Mouse (Mus musculus): Measurements from ENCODE around the gene Cox5b. TPM values are rescaled to one million over a fixed set of nuclear protein-coding genes. Genes with fewer than 3 reads are reported as not detected.
"Not testable (repeated sequence)": the region's sequence is repeated elsewhere in the genome, so short reads cannot be mapped to it uniquely, and the experiment has no call there.

Cox5b gene
- polyA plus RNA-seq, 1 experiment from 2014 or later, result 460 TPM

- Histone ChIP-seq H3K4me1 (ENCODE audit: control insufficient read depth, insufficient read depth, low read length) (no peaks in the 10 kb centered on the region), H3K4me3 (ENCODE audit: low read depth, low read length) (no peak overlapping the region), H3K9ac (replicated peaks; ENCODE audit: low read length) (no peak overlapping the region), H3K9me3 (replicated peaks; ENCODE audit: control insufficient read depth, low read length) (no peaks in the 10 kb centered on the region), H3K4me2 (ENCODE audit: low read depth, low read length) (no peak overlapping the region), H3K36me3 (replicated peaks; ENCODE audit: control insufficient read depth, insufficient read depth, low read depth, low read length) (no peaks in the 10 kb centered on the region), H3K27ac (replicated peaks; ENCODE audit: low read depth, low read length) (no peak overlapping the region), H3K27me3 (ENCODE audit: control insufficient read depth, insufficient read depth, low read length) (no peaks in the 10 kb centered on the region)
- 82% methylated on average over 4 of the region's 4 CpGs for WGBS
- ATAC-seq (replicated peaks; ENCODE audit: insufficient number of reproducible peaks, low FRiP score, low TSS enrichment, low read depth), result no peak
- no peak for DNase-seq (ENCODE audit: low spot score)
Observed at GRCm38 (mm10) chr1:36657658-36658415, 33.4 kb upstream of the Cox5b start.

GRCm38 (mm10) chr1:36658621-36659399, 32.4 kb upstream of the Cox5b start:
- no peak for ATAC-seq (replicated peaks; ENCODE audit: insufficient number of reproducible peaks, low FRiP score, low TSS enrichment, low read depth)
- 87% methylated on average over 7 of the region's 7 CpGs for WGBS

GRCm38 (mm10) chr1:36664457-36664856, 26.8 kb upstream of the Cox5b start:
- no peaks in the 10 kb centered on the region for H3K4me1 ChIP-seq (ENCODE audit: control insufficient read depth, insufficient read depth, low read length)
- H3K9ac ChIP-seq (replicated peaks; ENCODE audit: low read length), result no peak overlapping the region
- H3K9me3 ChIP-seq (replicated peaks; ENCODE audit: control insufficient read depth, low read length), result no peaks in the 10 kb centered on the region
- no peaks in the 10 kb centered on the region for H3K36me3 ChIP-seq (replicated peaks; ENCODE audit: control insufficient read depth, insufficient read depth, low read depth, low read length)
- H3K4me2 ChIP-seq (ENCODE audit: low read depth, low read length), result no peak overlapping the region
- 73% methylated on average over 4 of the region's 4 CpGs for WGBS
- ATAC-seq (replicated peaks; ENCODE audit: insufficient number of reproducible peaks, low FRiP score, low TSS enrichment, low read depth) (no peak), DNase-seq (ENCODE audit: low spot score) (no peak)
- no peak overlapping the region for H3K27ac ChIP-seq (replicated peaks; ENCODE audit: low read depth, low read length)
- H3K27me3 ChIP-seq (ENCODE audit: control insufficient read depth, insufficient read depth, low read length), result no peaks in the 10 kb centered on the region
- H3K4me3 ChIP-seq (ENCODE audit: low read depth, low read length), result no peak overlapping the region

More at GRCm38 (mm10) chr1:36658621-36659399, 32.4 kb upstream of the Cox5b start:
- Histone ChIP-seq H3K9me3 (replicated peaks; ENCODE audit: control insufficient read depth, low read length) (no peaks in the 10 kb centered on the region), H3K4me2 (ENCODE audit: low read depth, low read length) (no peak overlapping the region), H3K27ac (replicated peaks; ENCODE audit: low read depth, low read length) (no peak overlapping the region), H3K4me3 (ENCODE audit: low read depth, low read length) (no peak overlapping the region), H3K27me3 (ENCODE audit: control insufficient read depth, insufficient read depth, low read length) (no peaks in the 10 kb centered on the region), H3K36me3 (replicated peaks; ENCODE audit: control insufficient read depth, insufficient read depth, low read depth, low read length) (no peaks in the 10 kb centered on the region), H3K4me1 (ENCODE audit: control insufficient read depth, insufficient read depth, low read length) (no peaks in the 10 kb centered on the region), H3K9ac (replicated peaks; ENCODE audit: low read length) (no peak overlapping the region)
- no peak for DNase-seq (ENCODE audit: low spot score)

GRCm38 (mm10) chr1:36665165-36665723, 26.0 kb upstream of the Cox5b start:
- no peaks in the 10 kb centered on the region for H3K36me3 ChIP-seq (replicated peaks; ENCODE audit: control insufficient read depth, insufficient read depth, low read depth, low read length)
- H3K9me3 ChIP-seq (replicated peaks; ENCODE audit: control insufficient read depth, low read length), result no peaks in the 10 kb centered on the region
- no peaks in the 10 kb centered on the region for H3K4me1 ChIP-seq (ENCODE audit: control insufficient read depth, insufficient read depth, low read length)
- no peak for ATAC-seq (replicated peaks; ENCODE audit: insufficient number of reproducible peaks, low FRiP score, low TSS enrichment, low read depth)
- no peak overlapping the region for H3K27ac ChIP-seq (replicated peaks; ENCODE audit: low read depth, low read length)
- no peak overlapping the region for H3K4me3 ChIP-seq (ENCODE audit: low read depth, low read length)
- H3K4me2 ChIP-seq (ENCODE audit: low read depth, low read length), result no peak overlapping the region
- no peaks in the 10 kb centered on the region for H3K27me3 ChIP-seq (ENCODE audit: control insufficient read depth, insufficient read depth, low read length)
- DNase-seq (ENCODE audit: low spot score), result no peak
- H3K9ac ChIP-seq (replicated peaks; ENCODE audit: low read length), result no peak overlapping the region
- WGBS, result 73% methylated on average over 11 of the region's 11 CpGs

- Histone ChIP-seq H3K27me3 (ENCODE audit: control insufficient read depth, insufficient read depth, low read length) (no peaks in the 10 kb centered on the region), H3K4me3 (ENCODE audit: low read depth, low read length) (no peak overlapping the region), H3K9ac (replicated peaks; ENCODE audit: low read length) (no peak overlapping the region), H3K4me1 (ENCODE audit: control insufficient read depth, insufficient read depth, low read length) (no peaks in the 10 kb centered on the region), H3K4me2 (ENCODE audit: low read depth, low read length) (no peak overlapping the region), H3K27ac (replicated peaks; ENCODE audit: low read depth, low read length) (no peak overlapping the region), H3K36me3 (replicated peaks; ENCODE audit: control insufficient read depth, insufficient read depth, low read depth, low read length) (no peaks in the 10 kb centered on the region), H3K9me3 (replicated peaks; ENCODE audit: control insufficient read depth, low read length) (no peaks in the 10 kb centered on the region)
- DNase-seq (ENCODE audit: low spot score) (no peak), ATAC-seq (replicated peaks; ENCODE audit: insufficient number of reproducible peaks, low FRiP score, low TSS enrichment, low read depth) (no peak)
- WGBS, result 70% methylated on average over 4 of the region's 4 CpGs
Observed at GRCm38 (mm10) chr1:36665934-36666333, 25.3 kb upstream of the Cox5b start.

- H3K9ac ChIP-seq (replicated peaks; ENCODE audit: low read length); H3K36me3 ChIP-seq (replicated peaks; ENCODE audit: control insufficient read depth, insufficient read depth, low read depth, low read length); H3K4me1 ChIP-seq (ENCODE audit: control insufficient read depth, insufficient read depth, low read length); H3K9me3 ChIP-seq (replicated peaks; ENCODE audit: control insufficient read depth, low read length); ATAC-seq (replicated peaks; ENCODE audit: insufficient number of reproducible peaks, low FRiP score, low TSS enrichment, low read depth); H3K27me3 ChIP-seq (ENCODE audit: control insufficient read depth, insufficient read depth, low read length); H3K27ac ChIP-seq (replicated peaks; ENCODE audit: low read depth, low read length); H3K4me3 ChIP-seq (ENCODE audit: low read depth, low read length); H3K4me2 ChIP-seq (ENCODE audit: low read depth, low read length); DNase-seq (ENCODE audit: low spot score): not testable (repeated sequence)
- WGBS, result 63% methylated on average over 2 of the region's 4 CpGs
Observed at GRCm38 (mm10) chr1:36668007-36668406, 23.2 kb upstream of the Cox5b start.

- 71% methylated on average over 4 of the region's 4 CpGs for WGBS
- DNase-seq (ENCODE audit: low spot score) (no peak), ATAC-seq (replicated peaks; ENCODE audit: insufficient number of reproducible peaks, low FRiP score, low TSS enrichment, low read depth) (no peak)
- H3K4me2 ChIP-seq (ENCODE audit: low read depth, low read length), result no peak overlapping the region
- no peaks in the 10 kb centered on the region for H3K4me1 ChIP-seq (ENCODE audit: control insufficient read depth, insufficient read depth, low read length)
- no peak overlapping the region for H3K9ac ChIP-seq (replicated peaks; ENCODE audit: low read length)
- no peak overlapping the region for H3K4me3 ChIP-seq (ENCODE audit: low read depth, low read length)
- H3K27ac ChIP-seq (replicated peaks; ENCODE audit: low read depth, low read length), result no peak overlapping the region
- no peaks in the 10 kb centered on the region for H3K27me3 ChIP-seq (ENCODE audit: control insufficient read depth, insufficient read depth, low read length)
- H3K9me3 ChIP-seq (replicated peaks; ENCODE audit: control insufficient read depth, low read length), result no peaks in the 10 kb centered on the region
- H3K36me3 ChIP-seq (replicated peaks; ENCODE audit: control insufficient read depth, insufficient read depth, low read depth, low read length), result no peaks in the 10 kb centered on the region
Observed at GRCm38 (mm10) chr1:36670256-36670655, 21.0 kb upstream of the Cox5b start.

- Histone ChIP-seq H3K4me1 (ENCODE audit: control insufficient read depth, insufficient read depth, low read length) (no peaks in the 10 kb centered on the region), H3K27ac (replicated peaks; ENCODE audit: low read depth, low read length) (no peak overlapping the region), H3K9ac (replicated peaks; ENCODE audit: low read length) (no peak overlapping the region), H3K4me3 (ENCODE audit: low read depth, low read length) (no peak overlapping the region), H3K36me3 (replicated peaks; ENCODE audit: control insufficient read depth, insufficient read depth, low read depth, low read length) (no peaks in the 10 kb centered on the region), H3K9me3 (replicated peaks; ENCODE audit: control insufficient read depth, low read length) (no peaks in the 10 kb centered on the region), H3K4me2 (ENCODE audit: low read depth, low read length) (no peak overlapping the region), H3K27me3 (ENCODE audit: control insufficient read depth, insufficient read depth, low read length) (no peaks in the 10 kb centered on the region)
- no peak for DNase-seq (ENCODE audit: low spot score)
- no peak for ATAC-seq (replicated peaks; ENCODE audit: insufficient number of reproducible peaks, low FRiP score, low TSS enrichment, low read depth)
- 91% methylated on average over 10 of the region's 10 CpGs for WGBS
Observed at GRCm38 (mm10) chr1:36671260-36671659, 20.0 kb upstream of the Cox5b start.
